Mouse (Mus musculus): ENCODE results near the gene Fbxl2.
A peak's percentile ranks its signal among the peaks of the same experiment; 100 is the strongest.
"Not testable (repeated sequence)": the region's sequence is repeated elsewhere in the genome, so short reads cannot be mapped to it uniquely, and the experiment has no call there.

The Fbxl2 gene

GRCm38 (mm10) chr9:114046028-114046427, at the start of gene Fbxl2:
Fbxl2 (minus strand) TSS chr9:114046191.
- no peak for DNase-seq (ENCODE audit: low read depth, low spot score)

GRCm38 (mm10) chr9:114094854-114095253, 48.9 kb upstream of the Fbxl2 start:
- no peak for DNase-seq (ENCODE audit: low read depth, low spot score)

GRCm38 (mm10) chr9:114092188-114092587, 46.2 kb upstream of the Fbxl2 start:
- peak; percentile 56 for DNase-seq (ENCODE audit: low read depth, low spot score)

DNA sequence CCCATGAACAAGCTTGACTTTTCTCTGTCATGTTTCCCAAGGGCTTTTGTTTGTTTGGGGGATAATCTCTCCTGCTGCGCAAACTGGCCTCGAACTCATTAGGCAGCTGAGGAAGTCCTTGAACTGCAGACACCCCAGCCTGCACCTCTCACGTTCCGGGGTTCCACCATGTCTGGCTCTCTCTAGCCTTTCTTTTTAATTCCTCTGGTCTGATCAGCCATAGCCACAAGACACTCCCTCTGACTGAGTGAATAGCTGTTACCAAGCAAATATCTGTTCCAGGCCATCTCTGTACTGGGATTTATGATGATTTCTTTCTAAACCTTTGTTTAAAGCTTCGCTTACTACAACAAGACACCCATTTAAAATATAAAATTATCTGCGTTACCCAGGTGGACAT, 42.9 kb upstream of the Fbxl2 start:
- DNase-seq (ENCODE audit: low read depth, low spot score): not testable (repeated sequence)

GRCm38 (mm10) chr9:114087106-114087815, 41.3 kb upstream of the Fbxl2 start:
- DNase-seq (ENCODE audit: low read depth, low spot score): no peak

DNA sequence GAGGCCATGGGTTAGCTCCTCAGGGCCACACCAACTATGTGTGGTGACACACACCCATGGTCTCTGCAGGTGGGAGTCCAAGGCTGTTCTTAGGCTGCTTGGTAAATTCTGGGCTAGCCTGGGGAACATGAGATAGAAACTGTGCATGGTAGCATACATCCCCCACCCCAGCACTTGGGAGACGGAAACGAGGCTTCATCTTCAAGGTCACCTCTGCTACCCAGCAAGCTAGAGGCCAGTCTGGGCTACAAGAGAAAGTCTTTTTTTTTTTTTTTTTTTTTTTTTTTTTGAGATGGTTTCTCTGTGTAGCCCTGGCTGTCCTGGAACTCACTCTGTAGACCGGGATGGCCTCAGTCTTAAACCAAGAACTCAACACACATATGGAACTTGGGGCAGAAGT, 40.4 kb upstream of the Fbxl2 start:
- no peak for DNase-seq (ENCODE audit: low read depth, low spot score)

- DNase-seq (ENCODE audit: low read depth, low spot score): peak; percentile 71
Measured at GRCm38 (mm10) chr9:114073681-114074080, 27.7 kb upstream of the Fbxl2 start.

GRCm38 (mm10) chr9:114069372-114069771, 23.4 kb upstream of the Fbxl2 start:
- no peak for DNase-seq (ENCODE audit: low read depth, low spot score)

GRCm38 (mm10) chr9:114068494-114069053, 22.6 kb upstream of the Fbxl2 start:
- DNase-seq (ENCODE audit: low read depth, low spot score): no peak

- DNase-seq (ENCODE audit: low read depth, low spot score): peak; percentile 17
Measured at GRCm38 (mm10) chr9:114057090-114057796, 11.3 kb upstream of the Fbxl2 start, which contains the start of gene Susd5. Susd5 (plus strand) TSS chr9:114057140.

DNA sequence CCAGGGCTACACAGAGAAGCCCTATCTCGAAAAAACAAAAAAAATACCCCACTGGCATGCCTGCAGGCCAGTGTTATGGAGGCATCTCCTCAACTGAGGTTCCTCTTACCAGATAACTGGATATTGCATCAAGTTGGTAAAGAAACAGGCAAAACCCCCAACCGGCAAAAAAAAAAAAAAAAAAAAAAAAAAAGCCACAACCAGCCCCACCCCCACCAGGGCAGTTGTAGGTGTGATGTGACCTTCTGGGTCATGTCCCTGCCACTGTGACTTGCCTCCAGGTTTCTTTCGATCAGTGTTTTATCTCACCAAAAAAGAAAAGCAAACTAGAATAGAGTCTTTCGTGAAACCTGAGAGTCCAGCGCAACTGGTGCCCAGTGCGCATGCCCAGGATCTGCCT, 6.9 kb upstream of the Fbxl2 start:
- no peak for DNase-seq (ENCODE audit: low read depth, low spot score)

- DNase-seq (ENCODE audit: low read depth, low spot score): no peak
Measured at GRCm38 (mm10) chr9:114052031-114052430, 6.0 kb upstream of the Fbxl2 start.

DNA sequence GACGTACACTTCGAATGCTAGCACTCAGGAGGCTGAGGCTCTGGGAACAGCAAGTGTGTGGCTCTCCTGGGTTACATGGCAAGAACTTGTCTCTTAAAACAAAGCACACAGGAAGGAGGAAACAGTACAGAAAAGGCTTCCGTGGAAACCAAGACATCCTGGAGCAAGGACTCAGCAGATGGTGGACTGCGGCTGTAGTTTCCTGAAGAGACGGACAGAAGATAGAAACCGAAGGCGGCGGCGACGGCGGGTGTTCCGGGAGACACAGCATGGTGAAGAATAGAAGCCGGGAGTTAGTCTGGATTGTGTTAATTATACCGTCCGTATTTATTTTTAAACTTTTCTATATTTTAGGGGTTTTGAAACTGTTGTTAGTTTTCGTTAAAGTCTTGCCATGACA, 4.8 kb upstream of the Fbxl2 start:
- peak; percentile 36 for DNase-seq (ENCODE audit: low read depth, low spot score)

- DNase-seq (ENCODE audit: low read depth, low spot score): no peak
Measured at GRCm38 (mm10) chr9:114050106-114050505, 4.1 kb upstream of the Fbxl2 start.

GRCm38 (mm10) chr9:114046676-114047075, 685 bp upstream of the Fbxl2 start:
- no peak for DNase-seq (ENCODE audit: low read depth, low spot score)

- peak; percentile 12 for DNase-seq (ENCODE audit: low read depth, low spot score)
Measured at GRCm38 (mm10) chr9:114044446-114044845, 1.5 kb downstream of the Fbxl2 start.

DNA sequence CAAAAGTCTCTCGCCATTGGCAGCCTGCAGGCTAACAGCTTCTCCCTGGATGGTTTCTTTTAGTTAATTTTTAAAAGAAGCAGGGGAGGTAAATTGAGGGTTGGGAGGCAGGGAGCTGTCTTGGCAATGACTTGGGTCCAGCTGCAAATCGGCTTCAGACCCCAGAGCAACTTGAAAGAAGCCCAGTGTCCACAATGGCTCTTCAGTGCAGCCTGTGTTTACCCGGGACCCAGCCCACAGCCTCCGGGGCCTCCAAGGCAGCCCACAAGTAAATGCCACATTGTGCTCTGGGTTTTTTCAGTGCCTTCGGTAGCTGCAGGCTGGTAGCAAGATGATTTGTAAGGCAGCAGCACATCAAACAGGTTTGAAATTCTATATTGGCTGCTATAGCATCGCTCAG, 3.5 kb downstream of the Fbxl2 start:
- DNase-seq (ENCODE audit: low read depth, low spot score): peak; percentile 35

DNA sequence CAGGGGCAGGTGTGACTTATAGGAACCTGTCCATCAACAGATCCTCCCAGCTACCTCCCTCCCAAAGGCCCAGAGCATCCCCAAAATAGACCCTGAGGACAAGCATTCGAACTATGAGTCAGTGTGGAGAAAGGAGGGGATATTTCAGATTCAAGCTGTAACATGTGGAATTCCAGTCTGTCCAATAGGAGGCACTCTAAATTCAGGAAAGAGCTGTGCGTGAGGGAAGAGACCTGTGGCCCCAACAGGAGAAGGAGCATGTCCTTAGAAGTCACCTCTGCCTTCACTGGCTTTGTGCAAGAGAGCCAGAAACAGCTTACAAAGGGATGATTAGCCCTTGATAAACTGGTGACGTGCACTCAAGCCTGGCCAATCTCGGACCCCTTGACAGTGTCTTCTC, 5.0 kb downstream of the Fbxl2 start:
- peak; percentile 27 for DNase-seq (ENCODE audit: low read depth, low spot score)

- DNase-seq (ENCODE audit: low read depth, low spot score): peak; percentile 97
Measured at GRCm38 (mm10) chr9:114026261-114026934, 19.6 kb downstream of the Fbxl2 start.

- DNase-seq (ENCODE audit: low read depth, low spot score): peak; percentile 6
Measured at GRCm38 (mm10) chr9:114025846-114026245, 20.1 kb downstream of the Fbxl2 start.

DNA sequence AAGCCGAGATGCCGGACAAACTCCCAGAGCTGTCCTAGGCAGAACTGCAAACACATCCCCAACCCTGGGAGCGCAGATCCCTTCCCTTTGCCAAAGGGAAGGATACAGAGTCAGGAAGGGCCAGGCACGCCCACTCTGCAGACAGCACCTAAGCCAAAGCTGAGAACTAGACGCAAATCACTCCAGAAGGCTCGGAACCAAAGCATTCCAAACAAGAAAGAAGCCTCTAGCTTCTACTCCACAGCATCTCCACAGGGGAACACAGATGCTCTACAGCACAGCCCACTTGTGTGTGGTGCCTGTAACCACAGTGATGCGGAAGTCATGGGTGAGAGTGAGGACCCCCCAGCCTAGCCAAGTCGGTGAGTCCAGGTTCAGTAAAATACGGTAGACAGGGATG, 20.8 kb downstream of the Fbxl2 start:
- peak; percentile 55 for DNase-seq (ENCODE audit: low read depth, low spot score)

DNA sequence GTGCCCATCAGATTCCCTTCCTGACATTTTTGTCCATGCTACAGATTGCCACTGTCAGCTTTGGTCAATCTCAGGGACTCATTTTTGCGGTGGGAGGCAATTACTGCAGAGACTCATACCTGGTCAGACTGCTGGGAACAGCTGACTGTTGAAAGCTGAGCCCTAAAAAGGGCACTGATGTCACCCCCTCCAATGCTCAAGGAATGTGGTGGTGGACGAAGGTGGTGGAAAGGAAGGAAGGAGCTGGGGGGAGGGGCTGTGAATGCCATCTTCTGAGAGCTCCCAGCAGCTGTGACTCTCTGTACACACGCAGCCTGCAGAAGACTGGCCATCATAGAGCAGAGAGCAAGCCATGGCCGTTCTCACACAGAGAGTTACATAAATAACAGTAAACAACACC, 23.9 kb downstream of the Fbxl2 start:
- DNase-seq (ENCODE audit: low read depth, low spot score): no peak

Data from brain, adult 2 months (tissue).